Mouse (Mus musculus) ES-Bruce4 (cell line): ENCODE measurements around the gene Trim17.

ENCODE experiments used
- CTCF ChIP-seq: IDR thresholded peaks from one replicate; pipeline ENCODE4 v1.8.1; 2011; ENCODE audit warnings: low read depth, low read length
- EP300 ChIP-seq: IDR thresholded peaks from 2 replicates; pipeline ENCODE4 v1.6.1; 2011; ENCODE audit warnings: low read depth, low read length; ENCODE audit not compliant: insufficient read depth

GRCm38 (mm10) chr11:58930254-58930653 is 24.2 kb upstream of the Trim17 start:
- TF ChIP-seq CTCF (no peak), EP300 (no peak)
